Mouse (Mus musculus): ENCODE data around the gene Myo10.

GRCm38 (mm10) chr15:25627012-25627411 is 4.7 kb downstream of the Myo10 start:
- TF ChIP-seq EP300 (IDR thresholded peaks at IDR 0.05; ENCODE audit: low read depth) (no peak), CTCF (IDR thresholded peaks at IDR 0.05; ENCODE audit: low read depth) (no peak)
